Mouse (Mus musculus) gastrocnemius, postnatal 4 days (tissue): ENCODE measurements around the gene Nsmce1. TPM values are rescaled to one million over a fixed set of nuclear protein-coding genes. Genes with fewer than 3 reads are reported as not detected.
A peak's percentile ranks its signal among the peaks of the same experiment; 100 is the strongest.

ENCODE experiments used
- DNase-seq, 2 experiments: peaks; one replicate each; pipeline ENCODE4 v3.0.0; 2021 to 2022; ENCODE audit warnings: low spot score in 2 of 2, mixed read lengths in 2 of 2
- long read RNA-seq, 2 experiments: library from polyadenylated mRNA; stranded (forward); transcript quantifications; one replicate each; pipeline ENCODE4 v2.0.0; 2021
- total RNA-seq, 2 experiments: library from RNA; stranded (reverse); gene quantifications; 2 replicates each; pipeline ENCODE4 v1.2.3; 2021

Nsmce1 gene
- total RNA-seq, result 10 to 100 TPM; 28.3 to 33.6 TPM
- long read RNA-seq, experiment 1, transcript Nsmce1-201 (8 exons, 1,120 nt), result major isoform, 51 of 71 reads
- long read RNA-seq, experiment 1, partial matches to known transcripts, result 7 of 71 reads
- long read RNA-seq, experiment 1, other reads (novel, unspliced or antisense), result 13 of 71 reads
- long read RNA-seq, experiment 2, transcript Nsmce1-201 (8 exons, 1,120 nt), result major isoform, 33 of 45 reads
- long read RNA-seq, experiment 2, partial matches to known transcripts, result 3 of 45 reads
- long read RNA-seq, experiment 2, other reads (novel, unspliced or antisense), result 9 of 45 reads

GRCm38 (mm10) chr7:125490947-125491735, at the start of gene Nsmce1:
Nsmce1 (minus strand) TSS chr7:125491596.
- peak; percentile 78 to 95 for DNase-seq

- peak in 1 of 2 experiments; percentile 11 for DNase-seq
Observed at GRCm38 (mm10) chr7:125541026-125541425, 49.6 kb upstream of the Nsmce1 start.

- DNase-seq, result no peak
Observed at GRCm38 (mm10) chr7:125539351-125539750, 48.0 kb upstream of the Nsmce1 start.

- no peak for DNase-seq
Observed at GRCm38 (mm10) chr7:125527901-125528580, 36.6 kb upstream of the Nsmce1 start.

GRCm38 (mm10) chr7:125527186-125527585, 35.8 kb upstream of the Nsmce1 start:
- no peak for DNase-seq

- no peak for DNase-seq
Observed at GRCm38 (mm10) chr7:125523051-125523450, 31.7 kb upstream of the Nsmce1 start.

GRCm38 (mm10) chr7:125519715-125520114, 28.3 kb upstream of the Nsmce1 start:
- DNase-seq, result no peak

GRCm38 (mm10) chr7:125517470-125517869, 26.1 kb upstream of the Nsmce1 start:
- DNase-seq, result no peak

GRCm38 (mm10) chr7:125516723-125517122, 25.3 kb upstream of the Nsmce1 start:
- DNase-seq, result no peak

- peak in 1 of 2 experiments; percentile 12 for DNase-seq
Observed at GRCm38 (mm10) chr7:125515081-125515853, 23.9 kb upstream of the Nsmce1 start.

- no peak for DNase-seq
Observed at GRCm38 (mm10) chr7:125511852-125512251, 20.5 kb upstream of the Nsmce1 start.

- DNase-seq, result no peak
Observed at GRCm38 (mm10) chr7:125511432-125511831, 20.0 kb upstream of the Nsmce1 start.

- DNase-seq, result no peak
Observed at GRCm38 (mm10) chr7:125507279-125507678, 15.9 kb upstream of the Nsmce1 start.

- no peak for DNase-seq
Observed at GRCm38 (mm10) chr7:125505568-125505967, 14.2 kb upstream of the Nsmce1 start.

- no peak for DNase-seq
Observed at GRCm38 (mm10) chr7:125504618-125505017, 13.2 kb upstream of the Nsmce1 start.

- DNase-seq, result no peak
Observed at GRCm38 (mm10) chr7:125503374-125504092, 12.1 kb upstream of the Nsmce1 start.

GRCm38 (mm10) chr7:125500879-125501278, 9.5 kb upstream of the Nsmce1 start:
- DNase-seq, result no peak

- no peak for DNase-seq
Observed at GRCm38 (mm10) chr7:125499927-125500868, 8.8 kb upstream of the Nsmce1 start.

- no peak for DNase-seq
Observed at GRCm38 (mm10) chr7:125495864-125496440, 4.6 kb upstream of the Nsmce1 start.
